In the genomic region with DNA sequence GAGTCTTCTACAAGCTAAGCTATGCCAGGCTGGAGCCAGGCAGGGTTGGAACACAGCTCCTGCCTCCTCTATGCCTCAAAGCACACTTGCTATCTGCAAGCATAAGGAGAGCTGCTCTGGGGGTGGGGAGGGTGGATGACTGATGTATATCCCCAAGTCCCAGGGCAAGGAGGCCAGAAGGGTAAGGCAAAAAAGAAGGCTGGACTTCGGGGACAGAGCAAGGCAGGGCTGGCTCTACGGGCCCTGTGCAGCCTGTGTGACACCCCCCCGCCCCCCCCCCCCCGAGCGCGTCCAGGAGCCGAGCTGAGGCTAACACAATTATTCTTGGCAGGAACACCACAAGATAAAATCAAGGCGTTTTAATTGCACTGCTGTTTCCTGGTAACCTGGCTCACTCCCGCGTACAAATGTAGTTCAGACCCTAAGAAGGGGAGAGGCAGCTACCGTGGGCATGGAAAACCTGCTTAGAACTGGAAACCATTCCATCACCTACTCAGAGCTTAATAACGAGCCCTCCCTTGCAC, we compare ENCODE assay signal across 12 mouse cellular contexts. TPM values are rescaled to one million over a fixed set of nuclear protein-coding genes. Genes with fewer than 3 reads are reported as not detected.
DNase-seq lines count a peak whose midpoint lies in the region; ATAC-seq and TF ChIP-seq lines count a peak whose summit lies in the region.
"Had no signal": no experiment of that assay in that cellular context is flagged by ENCODE, and none has a peak within 500 bp of the region (broad histone marks: within the 10 kb centered on the region; RNA-seq: fewer than 3 reads in every experiment).

No protein-coding gene starts in this region.

- H3K9ac ChIP-seq in forebrain, embryonic 11.5 days (ENCODE audit: low read length) = no peak overlapping the region
- H3K9ac ChIP-seq in MEL (ENCODE audit: control insufficient read depth, low read depth, low read length, poor library complexity, severe bottlenecking) = no peak overlapping the region
- 0 out of 2 replicates have a peak overlapping the region, but pooled peaks have one; percentile 17 for H3K9ac ChIP-seq in hindbrain, embryonic 16.5 days (ENCODE audit: low read depth, low read length)
- no peak overlapping the region for H3K9ac ChIP-seq in midbrain, embryonic 12.5 days (replicated peaks)
- H3K9ac ChIP-seq in liver, embryonic 12.5 days = no peak overlapping the region

- peaks cover 10% of the 10 kb centered on the region for H3K36me3 ChIP-seq in forebrain, embryonic 10.5 days (replicated peaks)
- H3K36me3 ChIP-seq in forebrain, embryonic 11.5 days (ENCODE audit: control insufficient read depth, insufficient read depth, low read length) = no peaks in the 10 kb centered on the region; the same call in 1 of the 2 replicates
- peaks cover 0 to 5% of the 10 kb centered on the region in 2 experiments; a peak in 1 of 4 replicates for H3K36me3 ChIP-seq in MEL (ENCODE audit: control insufficient read depth in 1 of 2, insufficient read depth in 2 of 2, low read length in 2 of 2)
- H3K36me3 ChIP-seq in hindbrain, embryonic 16.5 days (ENCODE audit: control insufficient read depth, insufficient read depth, low read length) = no peaks in the 10 kb centered on the region
- H3K36me3 ChIP-seq in midbrain, embryonic 12.5 days = no peaks in the 10 kb centered on the region
- H3K36me3 ChIP-seq in liver, embryonic 12.5 days = peaks cover 8% of the 10 kb centered on the region; the same call in 1 of the 2 replicates

- no peaks in the 10 kb centered on the region for H3K27me3 ChIP-seq in forebrain, embryonic 10.5 days (ENCODE audit: poor library complexity, severe bottlenecking)
- H3K27me3 ChIP-seq in forebrain, embryonic 11.5 days (ENCODE audit: control insufficient read depth, insufficient read depth, low read length) = no peaks in the 10 kb centered on the region
- no peaks in the 10 kb centered on the region for H3K27me3 ChIP-seq in MEL (ENCODE audit: control insufficient read depth in 1 of 2, insufficient read depth in 2 of 2, low read length in 2 of 2)
- no peaks in the 10 kb centered on the region for H3K27me3 ChIP-seq in hindbrain, embryonic 16.5 days (replicated peaks; ENCODE audit: control insufficient read depth, insufficient read depth, low read length)
- H3K27me3 ChIP-seq in midbrain, embryonic 12.5 days = no peaks in the 10 kb centered on the region
- no peaks in the 10 kb centered on the region for H3K27me3 ChIP-seq in liver, embryonic 12.5 days (replicated peaks)

- WGBS in forebrain, embryonic 10.5 days = 73% methylated on average over 12 of the region's 12 CpGs
- WGBS in forebrain, embryonic 11.5 days = 54% methylated on average over 12 of the region's 12 CpGs
- WGBS in hindbrain, embryonic 16.5 days = 27% methylated on average over 9 of the region's 12 CpGs
- WGBS in midbrain, embryonic 12.5 days = 64% methylated on average over 12 of the region's 12 CpGs
- WGBS in liver, embryonic 12.5 days (ENCODE audit: insufficient replicate concordance) = 59% methylated on average over 12 of the region's 12 CpGs

- TF ChIP-seq RAD21 in MEL (IDR thresholded peaks at IDR 0.05; ENCODE audit: low read depth, low read length) = no peak

- H3K9me3 ChIP-seq in forebrain, embryonic 10.5 days = no peaks in the 10 kb centered on the region
- no peaks in the 10 kb centered on the region for H3K9me3 ChIP-seq in forebrain, embryonic 11.5 days (ENCODE audit: control insufficient read depth, low read length)
- H3K9me3 ChIP-seq in MEL (replicated peaks; ENCODE audit: insufficient read depth, low read length) = no peaks in the 10 kb centered on the region
- H3K9me3 ChIP-seq in hindbrain, embryonic 16.5 days (ENCODE audit: control insufficient read depth, low read length) = no peaks in the 10 kb centered on the region
- no peaks in the 10 kb centered on the region for H3K9me3 ChIP-seq in midbrain, embryonic 12.5 days
- H3K9me3 ChIP-seq in liver, embryonic 12.5 days (replicated peaks) = no peaks in the 10 kb centered on the region

- no peak overlapping the region for H3K4me2 ChIP-seq in forebrain, embryonic 11.5 days (ENCODE audit: low read depth, low read length, severe bottlenecking)
- H3K4me2 ChIP-seq in hindbrain, embryonic 16.5 days (ENCODE audit: low read length) = no peak overlapping the region
- no peak overlapping the region for H3K4me2 ChIP-seq in midbrain, embryonic 12.5 days (replicated peaks)
- H3K4me2 ChIP-seq in liver, embryonic 12.5 days = no peak overlapping the region

- no peak overlapping the region for H3K4me3 ChIP-seq in forebrain, embryonic 10.5 days
- H3K4me3 ChIP-seq in forebrain, embryonic 11.5 days (ENCODE audit: low read depth, low read length) = no peak overlapping the region
- H3K4me3 ChIP-seq in MEL (ENCODE audit: control insufficient read depth in 1 of 2, insufficient read depth in 1 of 2, low read depth in 2 of 2, low read length in 2 of 2) = no peak overlapping the region
- H3K4me3 ChIP-seq in hindbrain, embryonic 16.5 days (ENCODE audit: low read length) = no peak overlapping the region
- no peak overlapping the region for H3K4me3 ChIP-seq in midbrain, embryonic 12.5 days
- no peak overlapping the region for H3K4me3 ChIP-seq in liver, embryonic 12.5 days
- H3K4me3 ChIP-seq: erythroblast, embryonic 14.5 days had no signal

- TF ChIP-seq POLR2A in MEL (IDR thresholded peaks at IDR 0.05; ENCODE audit: control insufficient read depth in 1 of 2, insufficient read depth in 1 of 2, low read depth in 1 of 2, low read length in 2 of 2, poor library complexity in 1 of 2) = no peak

- H3K27ac ChIP-seq in forebrain, embryonic 10.5 days = peak overlapping the region; percentile 33; the same call in 1 of the 2 replicates
- H3K27ac ChIP-seq in forebrain, embryonic 11.5 days (ENCODE audit: low read depth, low read length) = no peak overlapping the region
- H3K27ac ChIP-seq in MEL (ENCODE audit: control insufficient read depth, low read depth, low read length) = no peak overlapping the region
- H3K27ac ChIP-seq in hindbrain, embryonic 16.5 days (ENCODE audit: low read depth, low read length) = peak overlapping the region; percentile 48; the same call in 1 of the 2 replicates
- peak overlapping the region; percentile 39; the same call in 1 of the 2 replicates for H3K27ac ChIP-seq in midbrain, embryonic 12.5 days (replicated peaks)
- H3K27ac ChIP-seq in liver, embryonic 12.5 days = no peak overlapping the region

- peaks cover 62% of the 10 kb centered on the region for H3K4me1 ChIP-seq in forebrain, embryonic 10.5 days
- H3K4me1 ChIP-seq in forebrain, embryonic 11.5 days (replicated peaks; ENCODE audit: control insufficient read depth, insufficient read depth, low read length) = peaks cover 6% of the 10 kb centered on the region
- H3K4me1 ChIP-seq in MEL (ENCODE audit: control insufficient read depth in 1 of 2, insufficient read depth in 2 of 2, low read length in 2 of 2) = peaks cover 8 to 12% of the 10 kb centered on the region in 2 experiments
- peaks cover 31% of the 10 kb centered on the region for H3K4me1 ChIP-seq in hindbrain, embryonic 16.5 days (ENCODE audit: control insufficient read depth, insufficient read depth, low read depth, low read length)
- peaks cover 49% of the 10 kb centered on the region for H3K4me1 ChIP-seq in midbrain, embryonic 12.5 days
- peaks cover 17% of the 10 kb centered on the region for H3K4me1 ChIP-seq in liver, embryonic 12.5 days

- no peak for DNase-seq in forebrain, embryonic 10.5 days (ENCODE audit: extremely low spot score, low spot score)
- no peak for DNase-seq in forebrain, embryonic 11.5 days (ENCODE audit: low spot score)
- peak; percentile 36 for DNase-seq in MEL (ENCODE audit: low read depth, low spot score)
- no peak for DNase-seq in thymus, postnatal 25 days
- no peak for DNase-seq in frontal cortex, postnatal 25 days (ENCODE audit: low spot score in 2 of 2)
- DNase-seq: liver; right cerebral cortex, postnatal 25 days had no signal

- TF ChIP-seq EP300 in MEL (IDR thresholded peaks at IDR 0.05; ENCODE audit: low read depth in 1 of 2, low read length in 2 of 2) = no peak

- no peak for ATAC-seq in forebrain, embryonic 11.5 days (replicated peaks; ENCODE audit: low FRiP score)
- peak; percentile 26; the same call in 1 of the 2 replicates for ATAC-seq in hindbrain, embryonic 16.5 days
- ATAC-seq in midbrain, embryonic 12.5 days (ENCODE audit: low FRiP score, low read depth) = no peak
- ATAC-seq in liver, embryonic 12.5 days = no peak

- no peak for TF ChIP-seq CTCF in MEL (IDR thresholded peaks at IDR 0.05 in 2 of 3, conservative IDR thresholded peaks at IDR 0.05 in 1 of 3; ENCODE audit: control insufficient read depth in 1 of 3, insufficient read depth in 1 of 3, low read depth in 2 of 3, low read length in 3 of 3, poor library complexity in 1 of 3, severe bottlenecking in 1 of 3)

- H3K79me2 ChIP-seq in MEL (ENCODE audit: control insufficient read depth, insufficient read depth, low read length, poor library complexity) = no peaks in the 10 kb centered on the region

RNA-seq across cellular contexts. Expression of a gene that starts 6.9 kb away (rescaled TPM):
- 0.44 and 0.50 TPM in 2 replicates for polyA plus RNA-seq in forebrain, embryonic 10.5 days (2016; fragmentation: Nextera tagmentation; extraction: Ambion mirVana)
- polyA plus RNA-seq in forebrain, embryonic 11.5 days (2014; fragmentation: Nextera tagmentation; extraction: Ambion mirVana) = 1.7 and 1.9 TPM in 2 replicates
- total RNA-seq in MEL (2012; rRNA removed) = 0.07 and 0.15 TPM in 2 replicates
- under 1 TPM in 1 of 2 experiments, not detected in 1; 0.07 TPM for polyA plus RNA-seq in MEL (2012; ENCODE audit: insufficient read depth in 1 of 2, insufficient read length in 2 of 2, low read depth in 1 of 2, low replicate concordance in 2 of 2, missing spikeins in 1 of 2)
- 7.8 and 9.4 TPM in 2 replicates for polyA plus RNA-seq in hindbrain, embryonic 16.5 days (2015; fragmentation: Nextera tagmentation; extraction: Ambion mirVana)
- 2.3 and 3.7 TPM in 2 replicates for polyA plus RNA-seq in midbrain, embryonic 12.5 days (2016; fragmentation: Nextera tagmentation; extraction: Ambion mirVana)
- 0.39 and 0.51 TPM in 2 replicates for polyA plus RNA-seq in liver, embryonic 12.5 days (2016; fragmentation: Nextera tagmentation; extraction: Ambion mirVana)
- total RNA-seq: hematopoietic stem cell, adult 5-6 weeks had no signal
- polyA plus RNA-seq: erythroblast, embryonic 14.5 days had no signal

RNA-seq across cellular contexts. Expression of a gene that starts 24.8 kb away (rescaled TPM):
- polyA plus RNA-seq in forebrain, embryonic 10.5 days (2016; fragmentation: Nextera tagmentation; extraction: Ambion mirVana) = 0.15 and 0.34 TPM in 2 replicates
- 0.17 and 0.23 TPM in 2 replicates for polyA plus RNA-seq in forebrain, embryonic 11.5 days (2014; fragmentation: Nextera tagmentation; extraction: Ambion mirVana)
- total RNA-seq in MEL (2012; rRNA removed) = 0.10 and 0.12 TPM in 2 replicates
- polyA plus RNA-seq in MEL (2012; ENCODE audit: insufficient read depth in 1 of 2, insufficient read length in 2 of 2, low read depth in 1 of 2, low replicate concordance in 2 of 2, missing spikeins in 1 of 2) = under 1 TPM in 1 of 2 experiments, not detected in 1; 0.21 TPM
- polyA plus RNA-seq in hindbrain, embryonic 16.5 days (2015; fragmentation: Nextera tagmentation; extraction: Ambion mirVana) = 0.26 and 0.64 TPM in 2 replicates
- polyA plus RNA-seq in midbrain, embryonic 12.5 days (2016; fragmentation: Nextera tagmentation; extraction: Ambion mirVana) = 0.22 and 0.36 TPM in 2 replicates
- 0.72 and 0.75 TPM in 2 replicates for polyA plus RNA-seq in liver, embryonic 12.5 days (2016; fragmentation: Nextera tagmentation; extraction: Ambion mirVana)
- polyA plus RNA-seq: erythroblast, embryonic 14.5 days had no signal

RNA-seq across cellular contexts. Expression of a gene that starts 30.4 kb away (rescaled TPM):
- 69.4 and 70.5 TPM in 2 replicates for polyA plus RNA-seq in forebrain, embryonic 10.5 days (2016; fragmentation: Nextera tagmentation; extraction: Ambion mirVana)
- 38.5 and 47.5 TPM in 2 replicates for polyA plus RNA-seq in forebrain, embryonic 11.5 days (2014; fragmentation: Nextera tagmentation; extraction: Ambion mirVana)
- total RNA-seq in MEL (2012; rRNA removed) = 43.2 and 58.1 TPM in 2 replicates
- polyA plus RNA-seq in MEL (2012; ENCODE audit: insufficient read depth in 1 of 2, insufficient read length in 2 of 2, low read depth in 1 of 2, low replicate concordance in 2 of 2, missing spikeins in 1 of 2) = 10 to 100 TPM in 1 of 2 experiments, not detected in 1; 79.5 TPM
- polyA plus RNA-seq in hindbrain, embryonic 16.5 days (2015; fragmentation: Nextera tagmentation; extraction: Ambion mirVana) = 18.4 and 20.3 TPM in 2 replicates
- polyA plus RNA-seq in midbrain, embryonic 12.5 days (2016; fragmentation: Nextera tagmentation; extraction: Ambion mirVana) = 27.5 and 29.3 TPM in 2 replicates
- polyA plus RNA-seq in liver, embryonic 12.5 days (2016; fragmentation: Nextera tagmentation; extraction: Ambion mirVana) = 30.6 and 33.5 TPM in 2 replicates

RNA-seq across cellular contexts. Expression of a gene that starts 52.4 kb away (rescaled TPM):
- 1.6 and 1.8 TPM in 2 replicates for polyA plus RNA-seq in forebrain, embryonic 10.5 days (2016; fragmentation: Nextera tagmentation; extraction: Ambion mirVana)
- 1.8 and 1.9 TPM in 2 replicates for polyA plus RNA-seq in forebrain, embryonic 11.5 days (2014; fragmentation: Nextera tagmentation; extraction: Ambion mirVana)
- 0.92 and 2.1 TPM in 2 replicates for total RNA-seq in MEL (2012; rRNA removed)
- polyA plus RNA-seq in MEL (2012; ENCODE audit: insufficient read depth in 1 of 2, insufficient read length in 2 of 2, low read depth in 1 of 2, low replicate concordance in 2 of 2, missing spikeins in 1 of 2) = 1 to 10 TPM in 1 of 2 experiments, not detected in 1; 4.5 TPM
- 3.1 and 4.0 TPM in 2 replicates for polyA plus RNA-seq in hindbrain, embryonic 16.5 days (2015; fragmentation: Nextera tagmentation; extraction: Ambion mirVana)
- polyA plus RNA-seq in midbrain, embryonic 12.5 days (2016; fragmentation: Nextera tagmentation; extraction: Ambion mirVana) = 1.8 and 2.6 TPM in 2 replicates
- 18.3 and 19.3 TPM in 2 replicates for polyA plus RNA-seq in liver, embryonic 12.5 days (2016; fragmentation: Nextera tagmentation; extraction: Ambion mirVana)

RNA-seq across cellular contexts. Expression of a gene that starts 54.5 kb away (rescaled TPM):
- 9.6 and 10.2 TPM in 2 replicates for polyA plus RNA-seq in forebrain, embryonic 10.5 days (2016; fragmentation: Nextera tagmentation; extraction: Ambion mirVana)
- 6.4 and 7.9 TPM in 2 replicates for polyA plus RNA-seq in forebrain, embryonic 11.5 days (2014; fragmentation: Nextera tagmentation; extraction: Ambion mirVana)
- total RNA-seq in MEL (2012; rRNA removed) = 12.4 and 13.8 TPM in 2 replicates
- 10 to 100 TPM in 1 of 2 experiments, not detected in 1; 15.3 TPM for polyA plus RNA-seq in MEL (2012; ENCODE audit: insufficient read depth in 1 of 2, insufficient read length in 2 of 2, low read depth in 1 of 2, low replicate concordance in 2 of 2, missing spikeins in 1 of 2)
- 24.5 and 29.3 TPM in 2 replicates for polyA plus RNA-seq in hindbrain, embryonic 16.5 days (2015; fragmentation: Nextera tagmentation; extraction: Ambion mirVana)
- polyA plus RNA-seq in midbrain, embryonic 12.5 days (2016; fragmentation: Nextera tagmentation; extraction: Ambion mirVana) = 11.5 and 13.1 TPM in 2 replicates
- polyA plus RNA-seq in liver, embryonic 12.5 days (2016; fragmentation: Nextera tagmentation; extraction: Ambion mirVana) = 3.4 and 3.7 TPM in 2 replicates

Comparison
In these comparisons a context has a peak if more than half of its experiments do, and no peak if none do; other contexts are left out.
1. H3K27ac ChIP-seq: peak in forebrain, embryonic 10.5 days (single experiment), hindbrain, embryonic 16.5 days (single experiment) and midbrain, embryonic 12.5 days (single experiment); none in forebrain, embryonic 11.5 days (single experiment), MEL (single experiment) and liver, embryonic 12.5 days (single experiment).